Mouse (Mus musculus) megakaryocyte, embryonic 14.5 days (primary cell): ENCODE results near the gene Tmco1.

Source experiments
- FLI1 ChIP-seq: IDR thresholded peaks from 2 replicates; pipeline ENCODE4 v1.6.1; 2012; ENCODE audit warnings: low read length, inconsistent platforms, mixed read lengths
- GATA1 ChIP-seq: IDR thresholded peaks from 3 replicates; pipeline ENCODE4 v1.6.1; 2012; ENCODE audit warnings: mixed read lengths, low read length, inconsistent platforms, borderline replicate concordance

DNA sequence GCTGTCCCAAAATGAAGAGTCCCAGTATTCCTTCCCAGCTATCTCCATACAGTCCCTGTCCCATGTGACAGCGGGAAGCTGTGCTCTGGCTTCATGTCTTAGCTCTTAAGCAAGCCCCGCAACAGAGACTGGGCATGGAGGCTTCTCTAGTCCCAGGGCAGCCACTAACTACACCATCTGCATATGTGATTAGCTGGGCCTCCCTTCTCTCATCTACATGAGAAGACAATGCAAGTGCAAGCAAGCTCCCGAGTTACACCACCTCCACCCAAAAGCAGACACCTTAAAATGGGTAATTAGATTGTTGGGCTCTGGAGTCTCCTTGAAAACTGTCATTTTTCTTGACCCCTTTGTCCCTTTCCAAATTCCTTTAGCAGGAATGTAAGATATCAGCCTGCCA is 26.1 kb upstream of the Tmco1 start:
- TF ChIP-seq GATA1 (no peak), FLI1 (no peak)
